Mouse (Mus musculus) heart, embryonic 12.5 days (tissue): ENCODE results near the gene Rnf32. TPM values are rescaled to one million over a fixed set of nuclear protein-coding genes. Genes with fewer than 3 reads are reported as not detected.

ENCODE experiments used
- ATAC-seq: fragments of 200-750 bp; cut with Nextera tagmentation; 2 replicates; pipeline ENCODE4 v1.8.0; 2017; ENCODE audit warnings: moderate TSS enrichment, moderate library complexity; ENCODE audit not compliant: insufficient number of reproducible peaks, low FRiP score
- H3K27ac ChIP-seq: fragments of 300-500 bp; sonication (generic); 2 replicates; pipeline ENCODE4 v1.5.1; 2016; ENCODE audit warnings: mild to moderate bottlenecking, moderate library complexity; ENCODE audit not compliant: poor library complexity, severe bottlenecking
- H3K27me3 ChIP-seq: fragments of 300-500 bp; sonication (generic); replicated peaks from 2 replicates; pipeline ENCODE4 v1.6.1; 2016; ENCODE audit warnings: mild to moderate bottlenecking, moderate library complexity
- H3K36me3 ChIP-seq: fragments of 300-500 bp; sonication (generic); 2 replicates; pipeline ENCODE4 v1.6.1; 2016; ENCODE audit warnings: mild to moderate bottlenecking, moderate library complexity
- H3K4me1 ChIP-seq: fragments of 300-500 bp; sonication (generic); replicated peaks from 2 replicates; pipeline ENCODE4 v1.6.1; 2016; ENCODE audit warnings: mild to moderate bottlenecking
- H3K4me2 ChIP-seq: fragments of 300-500 bp; sonication (generic); 2 replicates; pipeline ENCODE4 v1.6.1; 2016; ENCODE audit warnings: mild to moderate bottlenecking, moderate library complexity
- H3K4me3 ChIP-seq: fragments of 300-500 bp; sonication (generic); 2 replicates; pipeline ENCODE4 v1.5.1; 2016; ENCODE audit warnings: mild to moderate bottlenecking
- H3K9ac ChIP-seq: fragments of 300-500 bp; sonication (generic); 2 replicates; pipeline ENCODE4 v1.6.1; 2016; ENCODE audit warnings: mild to moderate bottlenecking, moderate library complexity
- H3K9me3 ChIP-seq: fragments of 300-500 bp; sonication (generic); replicated peaks from 2 replicates; pipeline ENCODE4 v1.6.1; 2016; ENCODE audit warnings: mild to moderate bottlenecking, moderate library complexity
- WGBS: fragments of 180-500 bp; shearing (Covaris S2); methylation state at CpG from one replicate; pipeline ENCODE4 v1.1.7; 2016; 5-methylcytosine and 5-hydroxymethylcytosine counted together
- polyA plus RNA-seq: library from polyadenylated mRNA; unstranded; fragments of >200 nt; fragmentation: Nextera tagmentation; extraction: Ambion mirVana; gene quantifications from 2 replicates; pipeline ENCODE4 v1.2.1, GENCODE M21; 2016

The Rnf32 gene
- polyA plus RNA-seq, result 2.2 and 3.4 TPM in 2 replicates

DNA sequence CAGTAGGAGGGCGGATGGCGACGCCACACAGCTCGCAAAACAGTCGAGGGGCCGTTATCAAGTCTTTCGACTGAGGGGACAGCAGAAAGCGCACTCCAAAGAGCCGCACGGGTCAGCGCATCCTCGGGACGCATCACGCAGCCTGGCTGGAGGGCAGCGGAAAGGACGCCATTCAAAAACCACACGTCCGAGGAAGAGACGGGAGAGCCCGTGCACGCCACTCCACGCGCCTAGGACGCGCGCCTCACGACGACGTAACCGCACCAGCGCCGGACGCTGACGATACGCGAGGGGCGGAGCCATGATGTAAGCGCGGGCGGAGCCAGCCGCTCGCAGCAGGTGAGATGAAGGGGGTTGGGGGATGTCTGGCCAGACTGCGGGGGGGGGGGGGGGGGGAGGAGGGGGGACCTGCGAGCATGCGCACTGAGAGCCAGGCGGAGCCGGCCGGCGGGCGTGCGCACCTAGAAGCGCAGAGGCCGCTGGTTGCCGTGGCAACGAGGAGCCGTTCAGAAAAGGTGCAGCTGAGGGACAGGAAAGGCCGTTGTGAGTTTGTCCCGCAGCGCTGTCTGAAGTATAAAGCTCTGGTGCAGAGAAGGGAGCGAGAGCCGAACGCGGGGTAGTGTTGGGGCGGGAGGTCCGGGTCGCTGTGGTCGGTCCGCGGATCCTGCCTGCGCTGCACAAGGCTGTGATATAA is at the start of gene Rnf32:
TSS of gene Rnf32 (plus strand) at position 423 of the 694 bp plus-strand sequence.
- no peaks in the 10 kb centered on the region for H3K27me3 ChIP-seq
- ATAC-seq, result peak; percentile 97
- H3K9ac ChIP-seq, result peak within 1 kb of the TSS; percentile 73
- WGBS, result under 1% methylated on average over 65 of the region's 70 CpGs
- H3K4me3 ChIP-seq, result peak within 1 kb of the TSS; percentile 66
- peak within 1 kb of the TSS; percentile 74 for H3K4me2 ChIP-seq
- peaks cover 10% of the 10 kb centered on the region; the same call in 1 of the 2 replicates for H3K4me1 ChIP-seq
- H3K27ac ChIP-seq, result no peak within 1 kb of the TSS
- no peaks in the 10 kb centered on the region for H3K36me3 ChIP-seq
- H3K9me3 ChIP-seq, result no peaks in the 10 kb centered on the region

- Histone ChIP-seq H3K4me2 (no peak overlapping the region), H3K4me3 (no peak overlapping the region), H3K4me1 (no peaks in the 10 kb centered on the region), H3K27ac (no peak overlapping the region), H3K36me3 (no peaks in the 10 kb centered on the region), H3K27me3 (no peaks in the 10 kb centered on the region), H3K9ac (no peak overlapping the region), H3K9me3 (no peaks in the 10 kb centered on the region)
- no peak for ATAC-seq
- 59% methylated on average over 4 of the region's 4 CpGs for WGBS
Observed at GRCm38 (mm10) chr5:29150146-29150545, 45.6 kb upstream of the Rnf32 start.

DNA sequence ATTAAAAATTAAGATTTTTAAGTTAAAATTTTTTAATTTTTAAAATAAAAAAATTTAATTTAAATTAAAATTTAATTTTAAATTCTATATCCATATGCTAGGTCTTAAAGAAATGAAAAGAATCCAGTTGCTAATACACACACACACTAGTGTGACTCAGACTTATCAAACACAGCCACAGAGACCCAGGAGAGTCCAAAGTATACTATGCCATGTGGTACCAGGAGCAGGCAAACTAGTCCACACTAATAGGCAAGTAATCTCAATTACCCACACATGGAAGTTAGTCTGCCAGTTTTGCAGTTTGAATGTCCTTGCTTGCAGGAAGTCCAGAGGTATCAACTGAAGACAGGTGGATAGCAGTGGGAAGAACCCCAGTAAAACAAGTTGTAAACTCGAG is 35.9 kb upstream of the Rnf32 start:
- H3K4me3 ChIP-seq, result no peak overlapping the region
- H3K36me3 ChIP-seq, result no peaks in the 10 kb centered on the region
- no peaks in the 10 kb centered on the region for H3K9me3 ChIP-seq
- no peak overlapping the region for H3K27ac ChIP-seq
- ATAC-seq, result no peak
- H3K4me1 ChIP-seq, result no peaks in the 10 kb centered on the region
- 56% methylated on average over 1 of the region's 1 CpGs for WGBS
- H3K27me3 ChIP-seq, result no peaks in the 10 kb centered on the region
- H3K9ac ChIP-seq, result no peak overlapping the region
- no peak overlapping the region for H3K4me2 ChIP-seq

DNA sequence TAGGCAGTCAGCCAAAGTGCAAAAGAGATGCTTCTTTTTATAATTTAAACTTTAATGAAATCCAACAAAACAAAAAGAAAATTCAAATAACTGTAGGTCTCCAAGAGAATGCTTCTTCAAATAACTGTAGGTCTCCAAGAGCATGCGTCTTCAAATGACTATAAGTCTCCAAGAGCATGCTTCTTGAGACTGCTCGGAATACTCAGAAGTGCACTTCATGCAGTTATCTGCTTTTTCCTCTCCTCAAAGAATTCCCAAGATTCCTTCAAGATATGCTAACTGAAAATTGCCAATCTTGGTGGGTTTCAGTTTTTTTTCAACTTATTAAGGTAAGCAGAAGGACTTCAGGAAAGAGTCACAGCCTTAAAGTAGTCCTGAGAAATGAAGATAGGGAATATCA is 28.8 kb upstream of the Rnf32 start:
- Histone ChIP-seq H3K4me3 (no peak overlapping the region), H3K36me3 (no peaks in the 10 kb centered on the region), H3K9me3 (no peaks in the 10 kb centered on the region), H3K4me2 (no peak overlapping the region), H3K4me1 (no peaks in the 10 kb centered on the region), H3K27me3 (no peaks in the 10 kb centered on the region), H3K27ac (no peak overlapping the region), H3K9ac (no peak overlapping the region)
- no peak for ATAC-seq
- 67% methylated on average over 2 of the region's 2 CpGs for WGBS

DNA sequence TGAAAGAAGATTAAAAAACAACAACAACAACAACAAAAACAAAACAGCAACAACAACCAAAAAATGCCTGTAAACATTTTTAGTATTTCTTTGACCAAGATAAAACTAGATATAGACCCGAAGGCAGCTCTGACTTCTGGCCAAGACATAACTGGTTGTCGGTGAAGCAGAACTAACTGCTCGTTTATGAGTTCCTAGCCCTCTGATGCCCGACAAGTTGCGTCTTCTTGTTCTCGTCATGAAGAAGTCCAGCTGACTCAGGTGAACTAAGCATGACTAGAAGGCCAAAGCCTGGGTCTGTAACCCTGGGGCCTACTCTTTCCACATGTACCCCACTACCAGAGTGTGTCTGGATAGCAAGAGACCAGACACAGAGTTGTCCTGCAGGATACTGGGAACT is 25.6 kb upstream of the Rnf32 start:
- Histone ChIP-seq H3K4me1 (no peaks in the 10 kb centered on the region), H3K27ac (no peak overlapping the region), H3K4me2 (no peak overlapping the region), H3K9ac (no peak overlapping the region), H3K4me3 (no peak overlapping the region), H3K27me3 (no peaks in the 10 kb centered on the region), H3K36me3 (no peaks in the 10 kb centered on the region), H3K9me3 (no peaks in the 10 kb centered on the region)
- ATAC-seq, result no peak
- 76% methylated on average over 6 of the region's 6 CpGs for WGBS

DNA sequence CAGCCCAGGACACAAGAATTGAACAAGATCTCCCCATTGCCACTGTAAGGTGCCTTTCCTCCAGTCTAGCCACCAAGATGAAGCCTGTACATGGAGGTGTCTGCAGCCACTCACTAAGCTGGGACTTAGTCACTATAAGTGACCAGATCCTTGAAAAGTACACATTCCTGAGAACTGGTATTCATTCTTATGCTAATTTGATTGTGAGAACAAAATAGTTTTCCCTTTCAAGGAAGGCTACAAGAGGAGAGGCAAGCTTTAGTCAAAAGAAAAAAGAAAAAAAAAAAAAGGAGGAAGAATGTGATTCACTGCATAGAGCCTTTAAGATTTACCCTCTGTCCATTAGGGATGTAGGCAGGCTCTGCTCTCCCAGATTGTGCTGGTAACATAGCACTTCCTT is 24.6 kb upstream of the Rnf32 start:
- H3K9me3 ChIP-seq, result no peaks in the 10 kb centered on the region
- no peaks in the 10 kb centered on the region for H3K27me3 ChIP-seq
- ATAC-seq, result no peak
- H3K4me3 ChIP-seq, result no peak overlapping the region
- no peak overlapping the region for H3K4me2 ChIP-seq
- H3K36me3 ChIP-seq, result no peaks in the 10 kb centered on the region
- no peak overlapping the region for H3K9ac ChIP-seq
- H3K27ac ChIP-seq, result no peak overlapping the region
- no peaks in the 10 kb centered on the region for H3K4me1 ChIP-seq

DNA sequence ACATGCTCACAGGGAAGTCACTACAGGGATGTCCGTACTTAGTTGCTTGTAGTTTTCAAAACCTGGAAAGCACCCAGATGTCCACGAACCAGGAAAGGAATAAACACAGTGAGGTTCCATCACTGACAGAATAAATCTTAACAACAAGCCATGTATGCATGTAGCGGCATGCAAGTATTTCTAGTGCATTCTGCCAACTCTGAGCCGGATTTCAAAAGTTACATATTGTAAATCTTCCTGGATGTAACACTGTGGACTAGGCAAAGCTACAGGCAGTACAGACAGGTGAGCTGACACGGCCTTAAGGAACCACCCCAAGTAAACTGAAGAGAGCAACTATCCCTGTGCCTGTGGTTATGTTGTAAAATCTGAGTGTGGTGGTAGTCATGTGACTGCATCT is 9.0 kb upstream of the Rnf32 start:
- no peaks in the 10 kb centered on the region for H3K36me3 ChIP-seq
- H3K9me3 ChIP-seq, result no peaks in the 10 kb centered on the region
- no peak overlapping the region for H3K4me2 ChIP-seq
- 71% methylated on average over 5 of the region's 5 CpGs for WGBS
- H3K4me3 ChIP-seq, result no peak overlapping the region
- H3K27ac ChIP-seq, result no peak overlapping the region
- no peak overlapping the region for H3K9ac ChIP-seq
- no peaks in the 10 kb centered on the region for H3K4me1 ChIP-seq
- no peak for ATAC-seq
- no peaks in the 10 kb centered on the region for H3K27me3 ChIP-seq

GRCm38 (mm10) chr5:29195231-29195569 is 592 bp upstream of the Rnf32 start:
- Histone ChIP-seq H3K27me3 (no peaks in the 10 kb centered on the region), H3K36me3 (no peaks in the 10 kb centered on the region), H3K9me3 (no peaks in the 10 kb centered on the region), H3K27ac (no peak overlapping the region), H3K4me2 (peak overlapping the region; percentile 74), H3K4me3 (peak overlapping the region; percentile 66), H3K9ac (peak overlapping the region; percentile 73), H3K4me1 (peaks cover 6% of the 10 kb centered on the region; the same call in 1 of the 2 replicates)
- WGBS, result 6% methylated on average over 9 of the region's 9 CpGs
- ATAC-seq, result peak; percentile 27; the same call in 1 of the 2 replicates

- H3K36me3 ChIP-seq, result no peaks in the 10 kb centered on the region
- peak overlapping the region; percentile 66 for H3K4me3 ChIP-seq
- peak overlapping the region; percentile 73 for H3K9ac ChIP-seq
- ATAC-seq, result no peak
- no peak overlapping the region for H3K27ac ChIP-seq
- H3K9me3 ChIP-seq, result no peaks in the 10 kb centered on the region
- peak overlapping the region; percentile 74 for H3K4me2 ChIP-seq
- WGBS, result 12% methylated on average over 12 of the region's 12 CpGs
- H3K4me1 ChIP-seq, result peaks cover 10% of the 10 kb centered on the region; the same call in 1 of the 2 replicates
- H3K27me3 ChIP-seq, result no peaks in the 10 kb centered on the region
Observed at GRCm38 (mm10) chr5:29196264-29196658, 469 bp downstream of the Rnf32 start.

GRCm38 (mm10) chr5:29197187-29197586 is 1.4 kb downstream of the Rnf32 start:
- H3K9me3 ChIP-seq, result no peaks in the 10 kb centered on the region
- no peak overlapping the region for H3K27ac ChIP-seq
- H3K4me3 ChIP-seq, result no peak overlapping the region
- H3K4me1 ChIP-seq, result peaks cover 10% of the 10 kb centered on the region; the same call in 1 of the 2 replicates
- H3K27me3 ChIP-seq, result no peaks in the 10 kb centered on the region
- H3K36me3 ChIP-seq, result no peaks in the 10 kb centered on the region
- no peak overlapping the region for H3K9ac ChIP-seq
- H3K4me2 ChIP-seq, result no peak overlapping the region
- no peak for ATAC-seq
- WGBS, result 91% methylated on average over 4 of the region's 4 CpGs

DNA sequence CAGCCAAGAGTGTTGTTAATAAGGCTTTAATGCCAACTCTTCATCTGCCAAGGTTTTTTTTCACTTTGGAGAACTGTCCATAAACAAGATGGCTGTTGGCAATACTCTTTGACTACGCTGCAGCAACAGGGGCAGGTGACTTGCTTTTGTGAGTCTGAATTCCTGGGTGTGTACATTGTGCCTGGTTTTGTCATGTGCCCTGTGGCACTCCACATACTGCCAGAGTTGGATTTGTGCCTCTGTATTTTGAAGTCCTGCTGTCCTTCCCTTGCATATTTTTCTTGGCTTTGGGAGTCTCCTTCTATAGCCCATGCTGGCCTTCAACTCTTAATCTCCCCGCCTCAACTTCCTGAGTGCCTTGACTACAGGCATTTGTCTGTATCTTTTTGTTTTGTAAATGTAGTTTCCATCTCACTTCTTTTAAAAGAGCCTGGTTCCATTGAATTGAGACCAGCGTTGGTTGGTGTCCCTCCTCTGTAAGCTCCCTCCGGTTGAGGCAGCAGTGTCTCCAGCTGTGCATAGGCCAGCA is 3.2 kb downstream of the Rnf32 start:
- Histone ChIP-seq H3K27me3 (no peaks in the 10 kb centered on the region), H3K4me3 (no peak overlapping the region), H3K9ac (no peak overlapping the region), H3K9me3 (no peaks in the 10 kb centered on the region), H3K27ac (0 out of 2 replicates have a peak overlapping the region, but pooled peaks have one; percentile 7), H3K4me1 (peaks cover 10% of the 10 kb centered on the region; the same call in 1 of the 2 replicates), H3K36me3 (no peaks in the 10 kb centered on the region), H3K4me2 (no peak overlapping the region)
- no peak for ATAC-seq
- 69% methylated on average over 4 of the region's 4 CpGs for WGBS

- Histone ChIP-seq H3K36me3 (no peaks in the 10 kb centered on the region), H3K9me3 (no peaks in the 10 kb centered on the region), H3K4me2 (no peak overlapping the region), H3K27me3 (no peaks in the 10 kb centered on the region), H3K4me3 (no peak overlapping the region), H3K27ac (no peak overlapping the region), H3K9ac (no peak overlapping the region), H3K4me1 (peaks cover 10% of the 10 kb centered on the region; the same call in 1 of the 2 replicates)
- ATAC-seq, result no peak
- 61% methylated on average over 3 of the region's 3 CpGs for WGBS
Observed at GRCm38 (mm10) chr5:29199868-29200267, 4.1 kb downstream of the Rnf32 start.
